Mouse (Mus musculus): Measurements from ENCODE around the gene Topbp1. TPM values are rescaled to one million over a fixed set of nuclear protein-coding genes. Genes with fewer than 3 reads are reported as not detected.

The Topbp1 gene
- polyA plus RNA-seq, 1 experiment from 2014 or later = 99.4 TPM

DNA sequence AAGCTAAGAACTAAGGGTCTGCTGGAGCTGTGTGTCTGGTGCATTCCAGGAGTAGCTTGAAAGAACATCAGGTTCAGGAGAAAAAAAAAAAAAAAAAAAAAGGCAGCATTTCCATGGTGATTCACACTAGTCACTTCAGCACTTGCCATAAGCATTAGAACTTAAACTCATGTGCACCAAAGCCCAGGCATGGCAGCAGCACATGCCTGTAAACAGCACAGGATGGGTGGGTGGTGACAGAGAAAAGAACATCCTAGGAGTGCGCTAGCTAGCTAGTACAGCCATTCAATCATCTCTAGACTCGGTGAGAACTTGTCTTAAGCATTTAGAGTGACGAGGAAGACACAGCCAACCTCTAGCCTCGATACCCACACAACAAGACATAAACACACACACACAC, 53.5 kb downstream of the Topbp1 start:
- Histone ChIP-seq H3K4me1 (replicated peaks; ENCODE audit: control insufficient read depth, insufficient read depth, low read length) (peaks cover 12% of the 10 kb centered on the region), H3K27me3 (replicated peaks; ENCODE audit: control insufficient read depth, insufficient read depth, low read length) (no peaks in the 10 kb centered on the region), H3K4me2 (no peak overlapping the region), H3K9ac (ENCODE audit: low read depth, low read length) (no peak overlapping the region), H3K9me3 (ENCODE audit: control insufficient read depth, low read length) (no peaks in the 10 kb centered on the region), H3K27ac (ENCODE audit: low read depth, low read length) (no peak overlapping the region), H3K36me3 (ENCODE audit: control insufficient read depth, insufficient read depth, low read length) (peaks cover 32% of the 10 kb centered on the region), H3K4me3 (ENCODE audit: low read depth, low read length) (no peak overlapping the region)
- DNase-seq (ENCODE audit: low spot score) (no peak), ATAC-seq (replicated peaks; ENCODE audit: low FRiP score) (peak; percentile 40; the same call in 1 of the 2 replicates)
- WGBS = 84% methylated on average over 4 of the region's 4 CpGs

DNA sequence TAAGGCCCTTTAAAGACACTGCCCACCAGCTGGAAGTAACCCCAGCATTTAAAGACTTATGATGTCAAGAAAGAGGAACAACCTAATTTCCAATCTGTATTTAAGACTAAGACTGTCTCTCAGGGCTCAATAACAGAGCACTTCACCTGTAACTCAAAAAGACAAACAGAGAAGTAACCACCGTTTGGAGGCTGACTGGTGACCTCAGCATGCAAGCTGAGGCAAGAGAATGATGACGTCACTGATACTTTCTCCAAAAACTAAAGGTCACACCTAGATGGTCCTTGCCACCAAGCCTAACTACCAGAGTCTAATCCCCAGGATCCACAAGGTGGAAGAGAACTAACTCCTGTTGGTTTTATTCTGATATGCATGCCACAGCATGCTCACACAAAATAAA, 55.6 kb downstream of the Topbp1 start:
- H3K36me3 ChIP-seq (ENCODE audit: control insufficient read depth, insufficient read depth, low read length) = peaks cover 32% of the 10 kb centered on the region

DNA sequence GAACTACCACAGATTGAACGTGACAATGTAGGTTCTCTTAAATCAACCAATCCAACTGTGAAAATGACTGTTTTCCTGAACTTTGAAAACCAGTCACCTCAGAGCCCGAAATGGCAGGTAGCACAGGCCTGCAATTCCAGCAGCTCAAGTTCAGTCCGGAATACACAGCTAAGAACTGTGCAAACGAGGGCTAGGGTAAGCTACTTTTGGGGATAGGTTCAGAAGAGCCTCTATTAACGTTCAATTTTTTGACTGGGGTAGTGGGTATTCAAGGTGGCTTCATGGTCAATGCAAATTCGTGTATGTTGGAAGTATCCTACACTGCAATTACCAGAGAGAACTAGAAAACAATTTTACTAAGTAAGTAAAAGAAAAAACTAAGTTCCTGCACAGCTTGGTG, 58.1 kb downstream of the Topbp1 start:
- no peaks in the 10 kb centered on the region for H3K9me3 ChIP-seq (ENCODE audit: control insufficient read depth, low read length)
- no peaks in the 10 kb centered on the region for H3K27me3 ChIP-seq (replicated peaks; ENCODE audit: control insufficient read depth, insufficient read depth, low read length)
- no peak for DNase-seq (ENCODE audit: low spot score)
- H3K9ac ChIP-seq (ENCODE audit: low read depth, low read length) = peak overlapping the region; percentile 96
- H3K4me3 ChIP-seq (ENCODE audit: low read depth, low read length) = peak overlapping the region; percentile 93
- peak overlapping the region; percentile 86 for H3K4me2 ChIP-seq
- no peak overlapping the region for H3K27ac ChIP-seq (ENCODE audit: low read depth, low read length)
- no peak for ATAC-seq (replicated peaks; ENCODE audit: low FRiP score)
- H3K4me1 ChIP-seq (replicated peaks; ENCODE audit: control insufficient read depth, insufficient read depth, low read length) = peaks cover 26% of the 10 kb centered on the region
- WGBS = 60% methylated on average over 6 of the region's 6 CpGs
- H3K36me3 ChIP-seq (ENCODE audit: control insufficient read depth, insufficient read depth, low read length) = peaks cover 24% of the 10 kb centered on the region

More for the DNA sequence above, 55.6 kb downstream of the Topbp1 start:
- 59% methylated on average over 2 of the region's 2 CpGs for WGBS
- Histone ChIP-seq H3K9me3 (ENCODE audit: control insufficient read depth, low read length) (no peaks in the 10 kb centered on the region), H3K4me3 (ENCODE audit: low read depth, low read length) (no peak overlapping the region), H3K27me3 (replicated peaks; ENCODE audit: control insufficient read depth, insufficient read depth, low read length) (no peaks in the 10 kb centered on the region), H3K27ac (ENCODE audit: low read depth, low read length) (no peak overlapping the region), H3K4me2 (no peak overlapping the region), H3K9ac (ENCODE audit: low read depth, low read length) (no peak overlapping the region), H3K4me1 (replicated peaks; ENCODE audit: control insufficient read depth, insufficient read depth, low read length) (peaks cover 12% of the 10 kb centered on the region)
- DNase-seq (ENCODE audit: low spot score) (no peak), ATAC-seq (replicated peaks; ENCODE audit: low FRiP score) (no peak)

DNA sequence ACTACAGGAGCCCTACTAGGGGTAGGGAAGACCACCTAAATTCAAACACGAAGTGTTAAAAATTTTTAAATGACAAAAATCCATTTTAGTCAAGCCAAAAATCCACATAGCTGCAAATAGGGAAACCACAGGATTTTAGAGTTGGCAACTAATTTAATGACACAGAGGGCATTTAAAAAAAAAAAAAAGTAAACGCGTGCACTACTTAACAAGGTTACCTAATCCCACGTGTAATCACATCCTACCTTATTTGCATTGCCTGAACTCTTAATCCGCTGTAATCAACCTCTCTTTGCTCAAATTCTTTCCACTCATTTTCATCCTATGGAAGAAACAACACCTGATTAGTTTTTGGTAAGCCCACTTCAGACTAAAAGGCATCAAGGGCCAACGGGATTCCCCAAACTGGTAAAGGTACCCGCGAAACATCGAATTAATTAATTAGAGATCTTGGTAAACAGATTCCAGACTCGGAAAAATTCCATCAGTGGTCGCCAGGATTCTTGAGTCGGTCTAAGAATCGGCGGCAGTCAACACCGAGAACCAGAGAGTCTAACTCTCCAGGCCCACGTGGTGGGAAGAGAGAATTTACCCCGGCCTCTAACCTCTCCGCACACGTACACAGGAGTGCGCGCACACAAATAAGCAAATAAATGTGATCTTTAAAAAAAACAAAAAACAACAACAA, 58.9 kb downstream of the Topbp1 start:
- DNase-seq (ENCODE audit: low spot score) (peak; percentile 47), ATAC-seq (replicated peaks; ENCODE audit: low FRiP score) (no peak)
- peaks cover 21% of the 10 kb centered on the region for H3K4me1 ChIP-seq (replicated peaks; ENCODE audit: control insufficient read depth, insufficient read depth, low read length)
- H3K27me3 ChIP-seq (replicated peaks; ENCODE audit: control insufficient read depth, insufficient read depth, low read length) = no peaks in the 10 kb centered on the region
- no peaks in the 10 kb centered on the region for H3K9me3 ChIP-seq (ENCODE audit: control insufficient read depth, low read length)
- peak overlapping the region; percentile 96 for H3K9ac ChIP-seq (ENCODE audit: low read depth, low read length)
- peak overlapping the region; percentile 86 for H3K4me2 ChIP-seq
- peak overlapping the region; percentile 94 for H3K27ac ChIP-seq (ENCODE audit: low read depth, low read length)
- peak overlapping the region; percentile 93 for H3K4me3 ChIP-seq (ENCODE audit: low read depth, low read length)
- H3K36me3 ChIP-seq (ENCODE audit: control insufficient read depth, insufficient read depth, low read length) = peaks cover 18% of the 10 kb centered on the region
- 2% methylated on average over 21 of the region's 21 CpGs for WGBS

DNA sequence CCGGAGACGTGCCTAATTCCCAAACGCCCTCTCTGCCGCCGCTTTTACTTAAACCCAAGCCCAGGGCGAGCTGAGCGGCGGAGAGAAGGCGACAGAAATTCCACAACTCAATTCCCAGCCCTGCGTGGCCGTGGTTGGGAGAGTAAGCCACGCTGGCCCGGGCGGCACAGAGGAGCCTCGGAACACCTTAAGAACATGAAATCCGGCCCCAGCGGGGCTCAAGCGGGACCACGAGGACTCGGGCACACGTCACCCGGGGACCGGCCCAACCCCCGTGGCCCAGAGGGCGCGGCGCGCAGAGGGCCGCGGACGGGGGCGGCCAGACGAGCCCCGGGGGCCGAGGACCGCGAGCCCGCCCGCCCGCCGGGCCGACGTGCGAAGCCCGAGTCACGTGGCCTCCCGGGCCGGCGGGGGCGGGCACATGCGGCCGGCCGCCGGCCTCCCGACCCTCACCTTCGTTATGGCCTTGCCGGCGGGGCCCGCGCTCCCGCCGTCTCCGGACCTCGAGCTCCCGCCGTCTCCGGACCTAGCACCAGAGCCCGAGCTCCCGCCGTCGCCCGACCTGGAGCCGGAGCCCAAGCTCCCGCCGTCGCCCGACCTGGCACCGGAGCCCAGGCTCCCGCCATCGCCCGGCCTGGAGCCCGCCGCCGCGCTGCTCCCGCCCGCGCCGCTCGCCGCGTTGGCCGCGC, 59.7 kb downstream of the Topbp1 start:
- Histone ChIP-seq H3K9me3 (ENCODE audit: control insufficient read depth, low read length) (no peaks in the 10 kb centered on the region), H3K4me3 (ENCODE audit: low read depth, low read length) (peak overlapping the region; percentile 93), H3K27ac (ENCODE audit: low read depth, low read length) (peak overlapping the region; percentile 94), H3K27me3 (replicated peaks; ENCODE audit: control insufficient read depth, insufficient read depth, low read length) (no peaks in the 10 kb centered on the region), H3K4me2 (peak overlapping the region; percentile 86), H3K9ac (ENCODE audit: low read depth, low read length) (peak overlapping the region; percentile 96), H3K36me3 (ENCODE audit: control insufficient read depth, insufficient read depth, low read length) (peaks cover 11% of the 10 kb centered on the region), H3K4me1 (replicated peaks; ENCODE audit: control insufficient read depth, insufficient read depth, low read length) (peaks cover 21% of the 10 kb centered on the region)
- peak; percentile 18 for ATAC-seq (replicated peaks; ENCODE audit: low FRiP score)
- no peak for DNase-seq (ENCODE audit: low spot score)
- 3% methylated on average over 94 of the region's 94 CpGs for WGBS

DNA sequence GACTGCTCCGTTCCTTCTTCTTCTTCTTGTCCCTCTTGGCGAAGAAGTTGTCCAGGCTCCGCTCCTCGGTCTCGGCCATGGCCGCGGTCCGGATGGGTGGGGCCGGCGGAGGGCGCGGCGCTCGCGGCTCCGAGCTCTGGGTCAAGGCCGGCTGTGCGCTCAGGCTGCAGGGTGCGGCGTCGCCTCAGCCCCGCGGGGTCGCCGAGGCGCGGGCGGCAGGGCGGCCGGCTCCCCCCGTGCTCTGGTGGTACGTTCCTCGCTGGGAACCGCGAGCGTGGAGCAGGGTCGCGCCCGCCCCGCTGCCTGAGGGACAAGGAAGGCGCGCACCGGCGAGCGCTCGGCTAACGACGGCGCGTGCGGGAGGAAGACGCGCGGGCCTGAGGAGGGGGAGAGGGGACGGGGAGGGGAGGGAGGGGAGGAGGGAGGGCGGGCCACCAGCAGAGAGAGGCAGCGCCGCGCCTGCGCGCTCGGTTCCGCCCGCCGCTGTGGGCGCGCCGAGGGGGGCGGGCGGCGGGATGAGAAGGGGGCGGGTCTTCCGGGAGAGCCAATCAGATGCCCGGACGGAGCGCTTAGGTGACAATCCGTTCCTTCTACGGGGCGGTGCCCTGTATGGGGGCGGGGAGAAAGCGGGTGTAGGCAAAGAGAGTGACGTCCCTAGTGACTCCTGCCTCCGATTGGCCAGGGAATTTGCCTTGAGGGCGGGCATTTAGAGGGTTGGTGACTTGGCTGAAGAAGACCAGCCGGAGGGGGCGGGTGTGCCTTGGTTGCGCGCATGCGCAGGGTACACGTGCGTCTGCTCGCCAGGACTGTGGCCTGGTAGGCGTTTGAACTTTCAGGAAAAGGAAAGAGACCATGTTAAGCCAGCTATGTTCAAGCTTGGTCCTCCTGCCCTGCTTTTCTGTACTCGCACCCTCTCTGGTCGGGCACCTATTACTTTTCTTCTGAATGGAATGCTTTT, 60.6 kb downstream of the Topbp1 start, which contains the start of gene Cdv3:
Gene Cdv3 (minus strand): TSS at position 551 of the 958 bp plus-strand sequence.
- Histone ChIP-seq H3K9ac (ENCODE audit: low read depth, low read length) (peak within 1 kb of the TSS; percentile 96), H3K4me2 (peak within 1 kb of the TSS; percentile 86), H3K9me3 (ENCODE audit: control insufficient read depth, low read length) (no peaks in the 10 kb centered on the region), H3K36me3 (ENCODE audit: control insufficient read depth, insufficient read depth, low read length) (peaks cover 8% of the 10 kb centered on the region), H3K4me1 (replicated peaks; ENCODE audit: control insufficient read depth, insufficient read depth, low read length) (peaks cover 21% of the 10 kb centered on the region), H3K27me3 (replicated peaks; ENCODE audit: control insufficient read depth, insufficient read depth, low read length) (no peaks in the 10 kb centered on the region), H3K27ac (ENCODE audit: low read depth, low read length) (peak within 1 kb of the TSS; percentile 94), H3K4me3 (ENCODE audit: low read depth, low read length) (peak within 1 kb of the TSS; percentile 93)
- WGBS = under 1% methylated on average over 80 of the region's 95 CpGs
- DNase-seq (ENCODE audit: low spot score) = peak; percentile 99
- peak; percentile 95 for ATAC-seq (replicated peaks; ENCODE audit: low FRiP score)

DNA sequence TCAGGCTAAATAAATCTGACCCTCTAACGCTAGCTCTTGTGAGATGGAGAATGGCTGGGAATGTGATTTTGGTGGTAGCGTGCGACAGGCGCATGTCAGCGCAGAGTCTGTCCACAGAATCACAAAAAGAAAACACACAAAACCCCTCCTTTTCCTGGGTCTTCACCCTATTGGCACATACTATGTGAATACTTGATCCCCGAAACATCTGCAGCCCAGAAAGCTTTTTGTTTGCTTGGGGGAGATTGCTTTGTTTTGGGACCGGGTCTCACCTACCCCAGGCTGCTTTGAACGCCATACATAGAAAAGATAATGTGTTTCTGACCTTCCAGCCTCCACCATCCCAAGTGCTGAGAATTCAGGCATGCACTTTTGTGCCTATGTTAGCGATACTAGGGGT, 61.3 kb downstream of the Topbp1 start:
- ATAC-seq (replicated peaks; ENCODE audit: low FRiP score) (no peak), DNase-seq (ENCODE audit: low spot score) (no peak)
- H3K4me1 ChIP-seq (replicated peaks; ENCODE audit: control insufficient read depth, insufficient read depth, low read length) = peaks cover 21% of the 10 kb centered on the region
- no peaks in the 10 kb centered on the region for H3K9me3 ChIP-seq (ENCODE audit: control insufficient read depth, low read length)
- H3K4me2 ChIP-seq = peak overlapping the region; percentile 77
- H3K27ac ChIP-seq (ENCODE audit: low read depth, low read length) = peak overlapping the region; percentile 59
- peak overlapping the region; percentile 57 for H3K9ac ChIP-seq (ENCODE audit: low read depth, low read length)
- WGBS = 56% methylated on average over 9 of the region's 9 CpGs
- peaks cover 8% of the 10 kb centered on the region for H3K36me3 ChIP-seq (ENCODE audit: control insufficient read depth, insufficient read depth, low read length)
- H3K4me3 ChIP-seq (ENCODE audit: low read depth, low read length) = peak overlapping the region; percentile 93
- no peaks in the 10 kb centered on the region for H3K27me3 ChIP-seq (replicated peaks; ENCODE audit: control insufficient read depth, insufficient read depth, low read length)

DNA sequence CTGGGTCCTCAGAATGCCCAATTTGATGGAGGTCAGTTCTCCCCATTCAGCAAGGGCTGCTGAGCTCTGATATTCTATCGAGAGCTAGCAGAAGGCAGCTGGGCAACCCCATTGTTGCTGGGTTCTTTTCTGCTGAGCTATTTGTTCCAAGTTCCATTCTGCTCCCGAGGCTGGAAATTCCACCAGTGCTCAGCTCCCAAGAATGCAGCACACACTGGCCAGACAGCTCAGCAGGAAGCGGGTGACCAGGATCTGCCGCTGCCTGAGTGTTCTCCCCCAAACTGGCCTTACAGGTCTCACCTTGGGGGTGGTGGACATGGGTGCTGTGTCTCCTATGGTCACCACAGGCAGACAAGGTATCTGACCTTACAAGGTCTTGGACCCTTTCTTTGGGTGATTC, 64.9 kb downstream of the Topbp1 start:
- no peak overlapping the region for H3K4me2 ChIP-seq
- peaks cover 15% of the 10 kb centered on the region for H3K4me1 ChIP-seq (replicated peaks; ENCODE audit: control insufficient read depth, insufficient read depth, low read length)
- no peaks in the 10 kb centered on the region for H3K27me3 ChIP-seq (replicated peaks; ENCODE audit: control insufficient read depth, insufficient read depth, low read length)
- DNase-seq (ENCODE audit: low spot score) (no peak), ATAC-seq (replicated peaks; ENCODE audit: low FRiP score) (no peak)
- no peak overlapping the region for H3K27ac ChIP-seq (ENCODE audit: low read depth, low read length)
- H3K4me3 ChIP-seq (ENCODE audit: low read depth, low read length) = no peak overlapping the region
- H3K36me3 ChIP-seq (ENCODE audit: control insufficient read depth, insufficient read depth, low read length) = no peaks in the 10 kb centered on the region
- H3K9ac ChIP-seq (ENCODE audit: low read depth, low read length) = no peak overlapping the region
- H3K9me3 ChIP-seq (ENCODE audit: control insufficient read depth, low read length) = no peaks in the 10 kb centered on the region
- WGBS = 81% methylated on average over 4 of the region's 4 CpGs

Measured in liver, embryonic 11.5 days (tissue).